Mouse (Mus musculus) forebrain, embryonic 13.5 days (tissue): ENCODE data around the gene Plch2. TPM values are rescaled to one million over a fixed set of nuclear protein-coding genes. Genes with fewer than 3 reads are reported as not detected.
A peak's percentile ranks its signal among the peaks of the same experiment; 100 is the strongest.

Source experiments
- ATAC-seq: fragments of 200-750 bp; cut with Nextera tagmentation; 2 replicates; pipeline ENCODE4 v1.8.0; 2017
- H3K27ac ChIP-seq: fragments of 300-500 bp; sonication (generic); 2 replicates; pipeline ENCODE4 v1.5.1; 2015; ENCODE audit warnings: inconsistent platforms, mild to moderate bottlenecking, moderate library complexity
- H3K27me3 ChIP-seq: fragments of 300-500 bp; sonication (generic); 2 replicates; pipeline ENCODE4 v1.6.1; 2015; ENCODE audit warnings: mild to moderate bottlenecking, inconsistent platforms
- H3K36me3 ChIP-seq: fragments of 300-500 bp; sonication (generic); 2 replicates; pipeline ENCODE4 v1.6.1; 2015; ENCODE audit warnings: mild to moderate bottlenecking, inconsistent platforms; ENCODE audit not compliant: poor library complexity, severe bottlenecking
- H3K4me1 ChIP-seq: fragments of 300-500 bp; sonication (generic); 2 replicates; pipeline ENCODE4 v1.6.1; 2015; ENCODE audit warnings: inconsistent platforms
- H3K4me2 ChIP-seq: fragments of 300-500 bp; sonication (generic); 2 replicates; pipeline ENCODE4 v1.6.1; 2015; ENCODE audit warnings: inconsistent platforms, mild to moderate bottlenecking, moderate library complexity
- H3K4me3 ChIP-seq: fragments of 300-500 bp; sonication (generic); 2 replicates; pipeline ENCODE4 v1.5.1; 2015; ENCODE audit warnings: mild to moderate bottlenecking, inconsistent platforms
- H3K9ac ChIP-seq: fragments of 300-500 bp; sonication (generic); 2 replicates; pipeline ENCODE4 v1.6.1; 2015; ENCODE audit warnings: mild to moderate bottlenecking, inconsistent platforms
- H3K9me3 ChIP-seq: fragments of 300-500 bp; sonication (generic); replicated peaks from 2 replicates; pipeline ENCODE4 v1.6.1; 2016; ENCODE audit warnings: inconsistent platforms
- WGBS: fragments of 180-500 bp; shearing (Covaris S2); methylation state at CpG from one replicate; pipeline ENCODE4 v1.1.7; 2015; 5-methylcytosine and 5-hydroxymethylcytosine counted together
- polyA plus RNA-seq: library from polyadenylated mRNA; unstranded; fragments of >200 nt; fragmentation: Nextera tagmentation; extraction: Ambion mirVana; gene quantifications from 2 replicates; pipeline ENCODE4 v1.2.1, GENCODE M21; 2015

Gene Plch2
- 5.9 and 6.3 TPM in 2 replicates for polyA plus RNA-seq

DNA sequence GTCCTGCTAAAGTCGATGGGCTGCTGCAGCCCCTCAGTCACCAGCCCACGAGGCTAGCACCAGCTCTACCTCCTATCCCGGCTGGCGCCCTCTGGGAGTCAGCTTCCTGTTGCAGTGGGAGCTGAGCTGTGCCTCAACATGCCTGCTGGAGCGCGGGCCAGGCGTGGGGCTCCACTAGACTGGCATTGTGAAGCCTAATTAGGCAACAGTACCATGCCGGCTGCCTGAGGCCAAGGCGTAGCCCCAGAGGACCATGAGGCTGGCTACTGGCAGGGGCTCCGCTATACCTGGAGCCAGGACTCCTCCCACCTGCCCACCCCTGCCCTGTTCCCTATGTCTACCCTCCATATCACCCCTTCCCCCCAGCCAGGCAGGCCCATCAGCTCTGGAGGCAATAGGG, at the start of gene Plch2:
TSS of gene Plch2 (minus strand) at position 61 of the 400 bp plus-strand sequence.
- no peak within 1 kb of the TSS for H3K4me3 ChIP-seq
- peak within 1 kb of the TSS; percentile 35; the same call in 1 of the 2 replicates for H3K9ac ChIP-seq
- no peaks in the 10 kb centered on the region for H3K36me3 ChIP-seq
- H3K27ac ChIP-seq: peak within 1 kb of the TSS; percentile 21
- no peak for ATAC-seq
- peaks cover 51% of the 10 kb centered on the region for H3K4me1 ChIP-seq
- no peaks in the 10 kb centered on the region for H3K9me3 ChIP-seq
- 49% methylated on average over 10 of the region's 10 CpGs for WGBS
- no peaks in the 10 kb centered on the region for H3K27me3 ChIP-seq
- H3K4me2 ChIP-seq: no peak within 1 kb of the TSS; the same call in 1 of the 2 replicates

DNA sequence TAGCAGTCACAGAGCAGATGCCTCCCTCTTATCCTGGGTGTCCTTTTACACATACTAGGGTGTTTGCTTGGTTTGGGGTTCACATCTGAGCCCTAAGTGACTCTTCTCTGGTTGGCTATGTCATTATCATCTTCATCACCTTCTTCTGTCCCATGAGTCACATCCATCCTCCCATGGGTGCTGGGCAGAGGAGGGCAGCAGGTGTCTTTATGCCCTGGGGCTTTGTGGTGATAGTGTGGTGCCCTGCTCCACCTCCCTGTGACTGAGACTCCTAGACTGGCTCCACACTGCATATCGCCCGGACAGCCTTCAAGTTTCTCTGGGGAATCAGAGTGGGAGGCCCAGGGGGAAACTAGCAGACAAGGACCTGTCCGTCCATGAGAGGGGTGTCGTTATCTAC, 42.0 kb upstream of the Plch2 start:
- no peak overlapping the region for H3K4me2 ChIP-seq
- no peaks in the 10 kb centered on the region for H3K9me3 ChIP-seq
- no peak overlapping the region for H3K27ac ChIP-seq
- no peaks in the 10 kb centered on the region for H3K36me3 ChIP-seq
- H3K27me3 ChIP-seq: no peaks in the 10 kb centered on the region
- H3K9ac ChIP-seq: no peak overlapping the region
- no peak overlapping the region for H3K4me3 ChIP-seq
- 76% methylated on average over 4 of the region's 4 CpGs for WGBS
- ATAC-seq: no peak
- H3K4me1 ChIP-seq: peaks cover 13% of the 10 kb centered on the region

GRCm38 (mm10) chr4:155097452-155097851, 40.9 kb upstream of the Plch2 start:
- WGBS: 84% methylated on average over 6 of the region's 6 CpGs
- H3K9ac ChIP-seq: no peak overlapping the region

DNA sequence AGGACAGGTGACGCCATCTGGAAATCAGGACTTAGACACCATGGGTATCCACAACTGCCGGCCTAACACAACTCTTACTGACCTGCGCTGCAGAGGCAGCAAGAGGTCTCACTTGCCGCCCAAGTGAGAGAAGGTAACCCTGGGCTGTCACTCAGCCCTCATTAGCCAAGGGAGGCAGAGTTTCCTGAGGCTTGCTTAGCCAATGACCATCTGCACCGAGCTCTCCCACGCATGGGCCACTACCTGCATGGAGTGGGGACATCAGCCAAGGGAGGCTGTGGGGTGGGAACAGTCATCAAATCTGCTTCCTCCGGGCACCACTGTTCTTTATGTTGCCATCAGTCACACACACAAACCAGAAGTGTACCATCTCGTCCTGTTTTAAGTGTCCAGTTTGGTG, 39.4 kb upstream of the Plch2 start:
- peaks cover 3% of the 10 kb centered on the region; the same call in 1 of the 2 replicates for H3K36me3 ChIP-seq
- H3K4me1 ChIP-seq: peaks cover 11% of the 10 kb centered on the region
- no peak overlapping the region for H3K4me3 ChIP-seq
- 88% methylated on average over 8 of the region's 8 CpGs for WGBS
- H3K27ac ChIP-seq: no peak overlapping the region
- ATAC-seq: no peak
- H3K4me2 ChIP-seq: no peak overlapping the region
- H3K27me3 ChIP-seq: no peaks in the 10 kb centered on the region
- 0 out of 2 replicates have a peak overlapping the region, but pooled peaks have one; percentile 12 for H3K9ac ChIP-seq
- H3K9me3 ChIP-seq: no peaks in the 10 kb centered on the region

More at GRCm38 (mm10) chr4:155097452-155097851, 40.9 kb upstream of the Plch2 start:
- Histone ChIP-seq H3K4me3 (no peak overlapping the region), H3K9me3 (no peaks in the 10 kb centered on the region), H3K36me3 (no peaks in the 10 kb centered on the region), H3K27me3 (no peaks in the 10 kb centered on the region), H3K4me1 (peaks cover 13% of the 10 kb centered on the region), H3K4me2 (no peak overlapping the region), H3K27ac (no peak overlapping the region)
- no peak for ATAC-seq

DNA sequence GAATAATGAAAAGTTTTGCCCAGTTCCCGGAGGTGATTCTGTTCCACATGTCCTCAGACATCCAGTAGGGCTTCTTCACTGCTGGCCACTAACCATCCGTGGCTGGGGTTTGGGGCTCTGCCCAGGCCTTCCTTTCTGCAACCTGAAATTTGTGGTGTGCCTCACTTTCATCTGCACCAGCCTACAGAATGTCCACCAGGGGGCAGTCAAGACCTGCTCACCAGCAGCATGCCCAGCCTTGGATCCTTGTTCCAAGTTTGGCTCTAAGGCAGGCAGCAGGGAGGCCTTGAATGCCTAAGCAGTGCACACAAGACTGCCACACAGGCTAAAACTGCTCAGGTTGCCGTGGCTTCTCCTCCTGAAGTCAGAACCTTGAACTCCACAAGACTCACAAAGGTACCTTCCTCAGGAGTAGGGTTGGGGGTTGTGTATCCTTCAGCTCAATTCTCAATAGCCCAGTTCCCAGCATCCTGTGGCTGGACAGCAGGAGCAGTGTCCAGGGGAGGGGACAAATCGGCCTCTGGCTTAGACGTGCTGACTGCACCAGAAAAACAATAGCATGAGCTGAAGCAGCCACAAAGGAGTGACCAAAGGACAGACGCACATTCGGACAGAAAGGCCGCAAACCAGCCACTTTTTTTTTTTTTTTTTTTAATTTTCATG, 38.8 kb upstream of the Plch2 start:
- H3K4me2 ChIP-seq: no peak overlapping the region
- H3K27me3 ChIP-seq: no peaks in the 10 kb centered on the region
- H3K4me1 ChIP-seq: peaks cover 5% of the 10 kb centered on the region
- peak overlapping the region; percentile 31; the same call in 1 of the 2 replicates for H3K9ac ChIP-seq
- H3K27ac ChIP-seq: peak overlapping the region; percentile 7; the same call in 1 of the 2 replicates
- H3K36me3 ChIP-seq: peaks cover 5% of the 10 kb centered on the region; the same call in 1 of the 2 replicates
- no peak overlapping the region for H3K4me3 ChIP-seq
- no peaks in the 10 kb centered on the region for H3K9me3 ChIP-seq
- peak; percentile 89 for ATAC-seq
- 27% methylated on average over 8 of the region's 8 CpGs for WGBS

DNA sequence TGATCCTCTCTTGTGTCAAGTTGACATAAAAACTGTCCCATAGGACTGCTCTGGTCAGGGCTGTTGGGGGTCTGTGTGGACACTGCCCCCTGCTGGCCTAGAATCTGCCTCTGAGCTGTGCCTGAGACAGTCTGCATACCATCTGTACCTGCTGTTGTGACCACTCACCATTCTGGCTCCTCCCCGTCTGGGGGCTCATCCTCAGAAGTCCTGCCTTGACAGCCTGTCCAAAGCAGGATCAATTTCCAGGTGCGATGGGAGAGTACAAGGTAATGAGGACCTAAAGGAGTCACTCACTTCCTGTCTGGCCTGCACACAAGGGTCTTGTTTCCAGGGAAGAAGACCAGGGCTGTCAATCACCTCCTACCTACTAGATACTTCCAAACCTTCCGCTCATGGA, 38.0 kb upstream of the Plch2 start:
- Histone ChIP-seq H3K4me1 (0 out of 2 replicates have a peak, but pooled peaks cover 3% of the 10 kb centered on the region), H3K27ac (no peak overlapping the region), H3K4me3 (no peak overlapping the region)

DNA sequence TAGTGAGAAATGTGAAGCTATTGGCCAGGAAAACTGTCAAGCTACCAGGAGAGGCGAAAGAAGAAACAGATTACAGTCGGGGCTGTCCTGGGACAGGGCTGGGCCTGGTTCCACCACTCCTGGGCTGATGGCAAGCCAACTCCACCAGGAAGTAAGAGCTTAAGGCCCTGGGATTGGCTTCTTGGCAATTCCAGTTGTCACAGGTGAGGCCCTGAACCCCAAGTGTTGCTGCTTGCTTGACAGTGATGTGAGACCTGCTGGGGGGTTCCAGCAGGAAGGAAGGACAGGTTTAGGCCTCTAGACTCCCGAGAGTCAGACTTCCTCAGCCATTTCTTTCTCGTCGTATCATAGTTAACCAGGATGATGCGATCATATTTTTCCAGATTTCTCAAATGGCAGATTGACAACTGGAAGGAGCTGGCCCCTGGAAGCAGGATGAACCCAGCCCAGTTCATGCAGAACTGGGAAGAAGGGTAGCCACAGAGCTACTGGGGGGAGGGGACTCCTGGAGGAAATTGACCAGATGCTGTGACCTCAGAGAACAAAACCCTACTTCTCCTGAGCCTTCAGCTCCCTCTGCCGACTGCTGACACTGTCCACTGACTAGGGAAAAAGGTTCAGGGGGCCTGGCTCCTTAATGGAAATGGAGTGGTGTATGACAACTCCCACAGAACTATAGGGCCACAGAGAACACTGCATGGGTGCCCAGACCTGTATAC, 37.0 kb upstream of the Plch2 start:
- H3K9ac ChIP-seq: no peak overlapping the region
- WGBS: 87% methylated on average over 7 of the region's 7 CpGs
- H3K27me3 ChIP-seq: no peaks in the 10 kb centered on the region
- H3K36me3 ChIP-seq: peaks cover 5% of the 10 kb centered on the region; the same call in 1 of the 2 replicates
- no peak for ATAC-seq
- no peaks in the 10 kb centered on the region for H3K9me3 ChIP-seq
- no peak overlapping the region for H3K27ac ChIP-seq
- H3K4me2 ChIP-seq: no peak overlapping the region
- H3K4me1 ChIP-seq: 0 out of 2 replicates have a peak, but pooled peaks cover 3% of the 10 kb centered on the region
- no peak overlapping the region for H3K4me3 ChIP-seq

More for the DNA sequence above, 38.0 kb upstream of the Plch2 start:
- peak; percentile 68 for ATAC-seq
- WGBS: 79% methylated on average over 3 of the region's 3 CpGs
- H3K36me3 ChIP-seq: peaks cover 5% of the 10 kb centered on the region; the same call in 1 of the 2 replicates
- H3K27me3 ChIP-seq: no peaks in the 10 kb centered on the region
- no peaks in the 10 kb centered on the region for H3K9me3 ChIP-seq
- H3K4me2 ChIP-seq: no peak overlapping the region
- no peak overlapping the region for H3K9ac ChIP-seq

DNA sequence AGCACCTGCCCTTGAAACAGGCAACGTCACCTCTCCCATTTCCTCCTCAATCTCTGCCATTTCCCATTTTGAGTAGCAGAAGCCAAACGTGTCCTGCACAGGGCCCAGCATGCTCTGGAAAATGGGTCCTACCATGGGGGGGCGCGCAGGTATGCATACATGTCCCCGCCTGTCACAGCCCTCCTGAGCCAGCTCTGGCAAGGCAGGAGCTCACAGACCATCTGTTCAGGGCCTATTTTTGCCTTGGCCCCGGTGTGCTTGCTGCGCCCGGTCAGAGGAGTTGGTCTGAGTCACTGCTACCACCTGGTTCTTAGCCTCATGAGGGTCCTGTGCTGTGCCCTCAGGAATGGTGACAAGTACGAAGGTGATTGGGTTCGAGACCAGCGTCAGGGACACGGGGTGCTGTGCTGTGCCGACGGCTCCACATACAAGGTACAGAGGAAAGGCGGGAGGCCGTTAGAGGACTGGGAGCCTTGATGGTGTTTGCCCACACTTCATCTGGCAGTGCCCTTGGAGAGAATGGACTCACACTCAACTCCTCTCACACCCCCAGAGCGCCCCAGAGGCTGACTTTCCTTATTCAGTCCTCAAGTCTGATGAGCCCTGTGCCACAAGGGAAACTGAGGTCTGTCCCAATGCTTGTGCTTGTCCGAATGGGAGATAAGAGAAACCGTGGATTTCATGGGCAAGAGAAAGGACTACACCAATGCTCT, 36.3 kb upstream of the Plch2 start:
- no peak for ATAC-seq
- Histone ChIP-seq H3K36me3 (peaks cover 5% of the 10 kb centered on the region; the same call in 1 of the 2 replicates), H3K9me3 (no peaks in the 10 kb centered on the region), H3K4me2 (no peak overlapping the region), H3K9ac (no peak overlapping the region), H3K4me3 (no peak overlapping the region), H3K27ac (no peak overlapping the region), H3K27me3 (no peaks in the 10 kb centered on the region), H3K4me1 (0 out of 2 replicates have a peak, but pooled peaks cover 3% of the 10 kb centered on the region)
- 92% methylated on average over 19 of the region's 19 CpGs for WGBS

- Histone ChIP-seq H3K27ac (no peak overlapping the region), H3K9ac (no peak overlapping the region), H3K4me3 (no peak overlapping the region), H3K27me3 (no peaks in the 10 kb centered on the region), H3K4me2 (no peak overlapping the region), H3K4me1 (peaks cover 12% of the 10 kb centered on the region), H3K9me3 (no peaks in the 10 kb centered on the region), H3K36me3 (peaks cover 5% of the 10 kb centered on the region; the same call in 1 of the 2 replicates)
- WGBS: 93% methylated on average over 13 of the region's 13 CpGs
- ATAC-seq: no peak
Observed at GRCm38 (mm10) chr4:155090688-155091449, 34.3 kb upstream of the Plch2 start.

GRCm38 (mm10) chr4:155090147-155090546, 33.6 kb upstream of the Plch2 start:
- 95% methylated on average over 4 of the region's 4 CpGs for WGBS
- Histone ChIP-seq H3K27me3 (no peaks in the 10 kb centered on the region), H3K4me1 (peaks cover 13% of the 10 kb centered on the region), H3K36me3 (peaks cover 5% of the 10 kb centered on the region; the same call in 1 of the 2 replicates), H3K4me3 (no peak overlapping the region), H3K9me3 (no peaks in the 10 kb centered on the region), H3K4me2 (no peak overlapping the region), H3K9ac (no peak overlapping the region), H3K27ac (no peak overlapping the region)
- ATAC-seq: no peak

DNA sequence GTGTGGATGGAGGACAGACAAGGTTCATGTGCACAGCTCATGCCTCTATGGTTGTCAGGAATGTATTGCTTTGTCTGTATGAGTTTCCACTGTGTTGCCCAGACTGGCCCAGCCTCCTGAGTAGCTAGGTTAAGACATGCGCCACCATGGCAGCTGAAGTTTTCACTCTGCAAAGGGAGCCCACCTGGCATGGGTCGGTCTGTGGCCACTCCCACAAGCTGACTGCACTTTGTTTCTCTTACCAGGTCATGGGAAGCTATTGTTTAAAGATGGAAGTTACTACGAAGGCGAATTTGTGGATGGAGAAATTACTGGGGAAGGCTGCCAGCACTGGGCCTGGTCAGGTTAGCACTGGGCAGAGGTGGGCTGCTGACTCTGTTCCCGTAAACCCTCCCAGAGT, 32.7 kb upstream of the Plch2 start:
- no peaks in the 10 kb centered on the region for H3K9me3 ChIP-seq
- H3K27me3 ChIP-seq: no peaks in the 10 kb centered on the region
- no peak overlapping the region for H3K4me3 ChIP-seq
- no peak overlapping the region for H3K4me2 ChIP-seq
- H3K27ac ChIP-seq: no peak overlapping the region
- no peak for ATAC-seq
- H3K4me1 ChIP-seq: peaks cover 22% of the 10 kb centered on the region
- peaks cover 5% of the 10 kb centered on the region; the same call in 1 of the 2 replicates for H3K36me3 ChIP-seq
- no peak overlapping the region for H3K9ac ChIP-seq
- 90% methylated on average over 5 of the region's 5 CpGs for WGBS
